Mouse (Mus musculus) gastrocnemius, postnatal 4 days (tissue): ENCODE measurements at regions not wholly inside any gene's neighbourhood (a gene's known extent, or its start where the extent isn't known, plus 50 kb on each side); places are given as distances from the start of the nearest gene placed in this dataset.
A peak's percentile ranks its signal among the peaks of the same experiment; 100 is the strongest.
"Not testable (repeated sequence)": the region's sequence is repeated elsewhere in the genome, so short reads cannot be mapped to it uniquely, and the experiment has no call there.

Source experiments
- DNase-seq, 2 experiments: peaks; one replicate each; pipeline ENCODE4 v3.0.0; 2021 to 2022; ENCODE audit warnings: low spot score in 2 of 2, mixed read lengths in 2 of 2

DNA sequence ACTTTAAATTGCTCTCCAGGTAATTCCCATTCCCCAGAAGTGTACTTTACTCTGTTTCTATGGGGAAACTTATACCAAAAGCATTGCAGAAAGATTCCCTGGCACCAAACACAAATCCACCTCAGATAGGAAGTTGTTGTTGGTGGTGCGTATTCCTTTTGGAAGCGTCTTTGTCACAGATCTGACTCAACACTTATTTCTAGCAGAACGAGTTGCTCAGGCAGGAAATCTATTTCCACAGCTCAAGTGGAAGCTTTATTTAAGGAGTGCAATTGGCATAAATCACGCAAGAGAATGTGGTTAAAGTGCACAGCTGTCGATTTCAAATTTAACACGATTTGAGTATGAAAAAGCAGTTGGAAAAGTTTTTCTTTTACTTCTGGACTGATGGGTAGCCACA lies 436.9 kb upstream of the Ghitm start:
- DNase-seq = no peak

DNA sequence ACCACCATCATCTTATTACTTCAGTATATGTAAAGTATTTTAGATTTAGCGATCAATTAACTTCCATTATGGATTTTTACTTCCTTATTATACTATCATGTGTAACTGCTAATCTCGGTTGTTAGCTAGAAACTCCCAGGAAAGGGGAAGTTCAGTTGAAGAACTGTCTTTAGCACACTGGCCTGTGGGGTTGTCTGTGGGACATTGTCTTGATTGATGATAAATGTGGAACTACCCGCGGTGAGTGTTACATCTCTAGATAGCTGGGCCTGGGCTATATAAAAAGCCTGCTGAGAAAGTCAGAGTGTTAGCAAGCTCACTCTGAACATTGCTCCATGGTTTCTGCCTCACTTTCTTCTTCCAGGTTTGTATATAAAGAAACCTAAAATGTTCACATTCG lies 423.2 kb upstream of the Ghitm start:
- no peak for DNase-seq

DNA sequence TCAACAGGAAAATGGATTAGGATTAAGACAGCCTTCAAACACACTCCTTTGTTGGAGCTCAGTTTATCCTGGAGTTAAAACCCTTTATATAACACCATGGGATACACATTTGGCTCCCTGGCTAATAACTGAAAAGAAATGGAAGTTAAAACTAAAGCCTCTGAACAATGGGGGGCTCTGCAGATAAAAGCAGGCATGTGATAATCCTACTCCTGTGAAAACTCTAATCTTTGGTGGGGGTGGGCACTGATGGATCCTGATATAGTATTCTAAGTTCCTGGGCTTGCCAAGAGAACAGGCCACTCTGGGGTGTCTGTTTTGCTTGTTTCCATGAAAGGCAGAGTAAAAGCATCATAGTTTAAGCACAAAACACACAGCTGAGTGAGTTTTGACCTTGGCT lies 388.5 kb upstream of the Ghitm start:
- DNase-seq = no peak

DNA sequence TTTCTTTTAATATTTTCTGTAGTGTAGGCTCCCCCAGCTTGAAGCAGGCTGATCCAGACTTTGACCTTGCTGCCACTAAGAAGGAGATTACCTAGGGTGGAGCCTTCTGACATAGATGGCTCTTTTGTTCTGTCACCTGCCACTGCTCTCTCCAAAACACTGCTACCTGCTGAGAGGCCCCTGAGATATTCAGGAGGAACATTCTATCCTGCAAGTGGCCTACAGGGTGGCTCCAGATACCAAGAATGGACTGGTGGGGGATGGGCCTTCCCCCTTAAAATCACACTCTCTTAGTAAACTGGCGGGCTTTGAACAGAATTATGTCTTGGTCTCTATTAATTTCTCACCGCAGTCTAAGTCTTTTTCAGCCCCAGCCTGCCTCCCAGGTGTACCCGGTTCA lies 385.6 kb upstream of the Ghitm start:
- DNase-seq = not testable (repeated sequence)

DNA sequence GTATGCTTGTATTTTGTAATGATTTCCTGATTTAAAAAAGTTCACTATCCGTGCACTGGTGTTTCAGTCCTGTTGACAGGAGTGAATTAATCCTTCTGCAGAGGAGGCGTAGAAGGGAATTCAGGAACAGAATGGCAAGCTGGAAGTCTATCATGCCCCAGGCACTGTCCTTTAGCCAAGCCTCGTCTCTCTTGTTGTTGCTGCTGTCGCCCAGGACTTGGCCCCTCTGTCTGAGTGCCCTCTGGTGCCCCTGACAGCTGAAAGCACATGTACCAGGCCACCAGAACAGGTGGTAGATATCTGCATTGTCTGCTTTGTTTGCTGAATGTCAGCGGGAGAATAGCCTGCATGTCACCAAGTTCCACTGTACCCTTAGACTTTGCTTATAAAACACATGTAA lies 370.2 kb upstream of the Ghitm start:
- no peak for DNase-seq

DNA sequence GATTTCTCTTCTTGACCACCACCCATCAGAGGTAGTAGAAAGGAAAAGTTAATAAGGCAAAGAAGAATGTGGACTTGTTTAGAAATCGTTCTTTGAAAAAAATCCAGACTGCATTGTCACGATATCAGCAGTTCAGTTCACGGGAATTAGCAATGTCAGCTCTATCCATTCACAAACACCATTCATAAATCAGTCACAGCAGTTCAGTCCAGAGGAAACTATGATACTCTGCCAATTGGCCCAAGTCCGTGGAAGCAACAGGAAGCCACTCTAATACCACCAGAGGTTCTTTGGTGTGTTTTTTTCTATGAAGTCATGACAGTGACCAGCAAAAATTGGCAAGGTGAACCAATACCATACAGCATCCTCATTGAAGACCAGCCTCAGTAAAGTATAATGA lies 355.6 kb upstream of the Ghitm start:
- no peak for DNase-seq

DNA sequence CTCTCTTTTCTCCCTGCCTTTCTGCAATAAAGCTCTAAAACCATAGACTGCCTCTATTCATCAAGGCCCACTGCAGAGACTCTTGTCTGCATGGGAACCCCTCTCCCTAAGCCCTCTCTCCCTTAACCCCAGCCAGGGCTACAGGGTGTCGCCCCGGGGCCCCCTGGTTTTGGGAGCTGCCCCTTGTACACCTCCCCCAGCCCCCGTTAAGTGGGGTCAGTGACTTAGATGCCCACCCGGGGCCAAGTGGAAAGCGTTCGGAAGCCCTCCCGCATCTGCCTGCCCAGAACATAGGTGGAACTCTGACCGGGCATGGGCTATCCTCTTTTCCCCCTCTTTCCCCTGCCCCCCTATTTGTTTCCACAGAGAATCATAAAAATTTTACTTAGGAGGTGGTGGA lies 350.2 kb upstream of the Ghitm start:
- DNase-seq = no peak

DNA sequence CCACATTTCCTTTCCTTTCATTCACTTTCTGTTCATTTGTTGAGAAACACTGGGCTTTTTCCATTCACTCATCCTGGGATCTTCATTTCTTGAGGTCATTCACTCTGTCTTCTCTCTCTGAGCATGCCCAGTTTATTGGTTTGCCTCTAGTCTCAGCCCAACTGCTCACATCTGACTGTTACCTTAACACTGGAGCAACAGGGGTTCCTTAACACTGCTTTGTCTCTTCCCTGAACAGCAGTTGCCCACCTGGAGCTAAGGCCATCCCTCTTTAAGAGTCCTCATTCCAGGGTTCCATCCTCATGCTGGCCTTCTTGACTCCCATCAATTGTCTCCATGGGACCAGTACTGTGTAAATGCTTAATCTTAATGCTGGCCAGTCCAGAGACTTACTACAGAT lies 342.5 kb upstream of the Ghitm start:
- no peak for DNase-seq

DNA sequence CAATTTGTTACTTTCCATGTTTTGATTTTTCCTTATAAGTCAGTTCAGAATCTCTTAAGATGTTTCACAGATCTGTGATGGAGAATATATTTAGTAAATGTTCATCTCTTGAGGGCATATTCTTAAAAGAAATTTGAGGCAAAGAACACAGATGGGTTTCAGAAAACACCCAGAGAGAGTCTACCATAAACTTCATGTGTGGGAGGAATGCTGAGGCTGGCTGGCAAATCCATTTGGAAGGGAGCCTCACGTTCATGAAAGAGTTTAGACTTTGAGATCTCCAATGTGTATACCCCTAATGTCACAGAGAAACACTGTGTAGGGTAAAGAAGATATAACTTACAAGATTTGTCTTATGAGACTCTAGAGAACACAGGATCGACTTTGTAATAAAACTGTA lies 333.6 kb upstream of the Ghitm start:
- DNase-seq = no peak

DNA sequence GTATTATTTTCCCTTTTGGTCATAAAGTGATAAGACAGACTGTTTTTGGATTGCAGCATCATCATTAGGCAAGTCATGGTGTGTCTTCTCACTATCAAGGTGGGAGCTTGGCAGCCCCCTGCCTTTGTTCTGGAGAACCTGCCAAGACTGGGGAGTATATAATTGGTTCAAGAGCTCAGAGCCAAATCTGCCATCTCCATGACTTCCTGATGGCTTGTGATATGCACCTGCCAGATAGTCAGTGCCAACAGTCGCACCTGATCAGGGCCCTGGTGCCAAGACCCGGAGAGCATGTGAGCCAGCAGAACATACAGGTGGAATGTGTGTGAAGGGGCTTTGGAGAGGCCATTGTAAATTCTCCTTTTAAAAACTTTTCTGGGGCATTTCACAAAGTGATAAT lies 305.8 kb upstream of the Ghitm start:
- DNase-seq = no peak

DNA sequence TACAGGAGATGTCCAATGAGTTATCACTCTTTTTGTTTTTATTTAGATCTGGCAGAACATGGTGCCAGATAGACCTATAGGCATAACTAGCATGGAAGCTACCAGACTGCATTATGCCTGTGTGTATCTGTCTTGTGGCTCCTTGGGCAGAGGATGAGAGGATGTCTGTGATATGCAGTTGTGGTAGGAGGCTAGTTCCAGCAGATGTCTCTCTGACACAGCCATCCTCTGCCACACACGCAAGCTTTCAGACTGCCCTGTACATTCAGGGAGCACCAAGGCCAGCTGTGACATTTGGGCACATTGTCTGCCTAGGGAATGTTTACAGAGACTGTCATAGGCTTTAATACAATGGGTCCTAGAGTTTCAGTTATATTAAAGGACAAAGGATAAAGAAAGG lies 295.6 kb upstream of the Ghitm start:
- DNase-seq = no peak

DNA sequence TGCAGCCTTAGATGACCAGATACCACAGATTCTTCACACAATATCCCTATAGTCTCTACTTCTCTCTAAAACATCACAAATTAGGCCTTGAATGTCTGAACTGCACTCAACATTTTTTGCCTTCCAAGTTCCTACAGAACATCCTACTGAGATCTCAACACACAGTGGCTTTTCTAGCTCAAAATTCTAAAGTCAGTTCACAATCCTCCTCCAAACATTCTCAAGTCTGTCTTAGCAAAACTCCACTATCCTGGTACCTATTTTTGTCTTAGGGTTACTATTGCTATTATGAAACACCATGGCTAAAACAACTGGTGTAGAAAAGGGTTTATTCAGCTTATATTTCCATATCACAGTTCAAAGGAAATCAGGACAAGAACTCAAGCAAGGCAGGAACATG lies 290.4 kb upstream of the Ghitm start:
- no peak for DNase-seq

DNA sequence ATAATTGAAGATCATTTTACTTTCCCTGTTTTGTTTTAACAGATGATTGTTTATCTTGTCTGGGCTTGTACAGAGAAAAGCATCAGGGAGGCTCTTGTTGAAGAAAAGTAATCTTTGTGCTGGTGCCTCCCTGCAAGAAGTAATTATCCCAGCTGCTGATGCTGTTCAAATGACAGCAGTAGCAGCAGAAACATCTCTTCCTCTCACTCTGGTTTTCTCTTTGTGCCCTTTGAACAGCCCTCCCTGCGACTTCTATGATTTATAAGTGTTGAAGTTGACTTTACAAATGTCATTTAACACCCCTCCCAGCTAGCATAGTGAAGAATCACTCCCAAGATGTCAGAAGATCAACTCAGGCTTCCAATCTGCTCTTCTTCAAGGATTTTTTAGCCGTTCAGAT lies 286.5 kb upstream of the Ghitm start:
- DNase-seq = no peak

DNA sequence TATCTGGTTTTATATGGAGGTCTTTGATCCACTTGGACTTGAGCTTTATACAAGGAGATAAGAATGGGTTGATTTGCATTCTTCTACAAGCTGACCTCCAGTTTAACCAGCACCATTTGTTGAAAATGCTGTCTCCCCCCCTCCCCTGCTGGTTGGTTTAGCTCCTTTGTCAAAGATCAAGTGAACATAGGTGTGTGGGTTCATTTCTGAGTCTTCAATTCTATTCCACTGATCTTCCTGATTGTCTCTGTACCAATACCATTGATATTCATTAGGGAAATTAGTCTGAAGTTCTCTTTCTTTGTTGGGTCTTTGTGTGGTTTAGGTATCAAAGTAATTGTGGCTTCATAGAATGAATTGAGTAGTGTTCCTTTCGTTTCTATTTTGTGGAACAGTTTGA lies 277.5 kb upstream of the Ghitm start:
- DNase-seq = not testable (repeated sequence)

DNA sequence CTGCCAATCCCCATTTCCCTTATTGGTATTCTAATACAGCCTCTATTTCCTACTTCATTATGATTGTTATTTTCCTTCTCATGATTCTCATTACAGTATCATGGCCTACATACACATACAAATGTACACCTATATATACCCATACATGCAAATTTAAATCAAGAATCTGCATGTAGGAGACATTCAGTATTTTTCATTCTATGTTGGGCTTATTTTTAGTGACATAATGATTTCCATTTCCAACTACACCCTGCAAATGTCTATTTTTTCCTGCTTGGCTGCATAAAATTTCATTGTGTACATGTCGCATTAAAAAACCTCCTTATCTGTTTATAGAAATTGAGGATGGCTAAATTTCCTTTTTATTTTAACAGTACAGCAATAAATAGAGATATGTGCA lies 236.9 kb upstream of the Ghitm start:
- DNase-seq = no peak

DNA sequence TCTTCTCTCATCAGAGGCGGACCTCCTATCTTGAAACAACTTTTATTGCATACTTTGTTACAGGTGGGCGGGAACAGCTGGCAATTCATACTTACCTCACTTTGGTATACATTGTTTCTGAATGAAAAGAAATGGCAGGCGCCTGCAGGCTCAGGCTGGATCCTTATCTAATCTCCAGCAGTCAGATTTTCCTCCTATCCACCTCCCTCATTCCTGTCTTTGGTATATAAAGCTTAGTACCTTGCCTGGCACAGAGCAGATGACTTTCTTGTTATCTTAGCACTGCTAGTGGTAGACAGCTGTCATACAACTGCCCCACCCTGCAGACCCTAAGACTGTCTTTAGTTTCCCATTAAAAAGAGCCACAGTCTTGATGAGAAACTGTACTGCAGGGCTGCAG lies 226.8 kb upstream of the Ghitm start:
- DNase-seq = no peak

DNA sequence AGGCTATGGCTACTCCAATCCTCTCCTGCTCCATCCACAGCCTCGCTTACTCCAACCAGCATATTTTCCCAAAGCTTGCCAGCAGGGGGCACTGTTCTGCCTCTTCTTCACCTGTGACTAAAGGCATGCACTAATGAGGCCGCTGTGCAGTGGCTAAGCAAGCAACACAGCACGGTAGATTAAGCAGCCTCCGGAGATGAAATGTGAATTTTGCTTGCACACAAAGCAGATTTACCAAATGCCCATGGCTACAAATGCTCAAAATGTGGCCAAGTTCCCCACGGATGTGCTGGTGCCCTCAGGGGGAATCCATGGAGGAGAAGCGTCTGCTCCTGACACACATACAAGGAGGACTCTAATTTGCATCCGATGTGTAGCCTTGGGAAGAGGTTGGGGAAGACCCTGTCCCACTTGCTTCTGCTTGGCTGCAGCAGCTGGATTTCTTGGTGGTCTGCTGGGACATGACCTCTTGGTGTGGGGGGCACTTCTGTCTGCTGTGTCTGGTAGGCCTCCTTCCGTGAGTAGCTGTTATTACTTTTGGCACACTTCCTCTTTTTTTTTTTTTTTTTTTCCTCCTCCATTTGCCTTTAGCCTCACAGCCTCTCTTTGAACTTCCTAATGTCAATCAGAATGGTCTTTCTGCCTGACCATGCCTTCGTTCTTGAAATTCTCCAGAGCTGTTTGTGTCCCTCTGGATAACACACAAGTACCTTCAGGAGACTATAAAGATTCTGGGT lies 221.1 kb upstream of the Ghitm start:
- DNase-seq = peak in 1 of 2 experiments; percentile 11

DNA sequence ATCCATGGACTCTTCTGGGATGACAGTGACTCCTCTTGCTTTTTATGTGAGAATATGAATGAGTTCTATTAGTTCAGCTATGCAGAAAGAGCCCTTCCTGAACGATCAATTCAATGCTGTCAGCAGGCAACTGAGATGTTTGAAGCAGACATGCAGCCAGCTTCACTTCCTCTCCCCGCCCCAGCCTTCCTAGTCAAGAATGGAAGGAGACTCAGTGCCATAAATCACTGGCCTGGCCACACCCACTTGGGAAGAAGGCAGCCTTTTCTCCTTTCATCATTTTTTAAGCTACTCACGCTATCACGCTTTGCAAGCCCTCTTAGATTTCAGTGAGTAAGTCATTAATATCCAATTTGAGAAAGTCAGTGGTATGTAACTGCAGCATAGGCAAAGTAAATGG lies 188.3 kb upstream of the Ghitm start:
- no peak for DNase-seq

DNA sequence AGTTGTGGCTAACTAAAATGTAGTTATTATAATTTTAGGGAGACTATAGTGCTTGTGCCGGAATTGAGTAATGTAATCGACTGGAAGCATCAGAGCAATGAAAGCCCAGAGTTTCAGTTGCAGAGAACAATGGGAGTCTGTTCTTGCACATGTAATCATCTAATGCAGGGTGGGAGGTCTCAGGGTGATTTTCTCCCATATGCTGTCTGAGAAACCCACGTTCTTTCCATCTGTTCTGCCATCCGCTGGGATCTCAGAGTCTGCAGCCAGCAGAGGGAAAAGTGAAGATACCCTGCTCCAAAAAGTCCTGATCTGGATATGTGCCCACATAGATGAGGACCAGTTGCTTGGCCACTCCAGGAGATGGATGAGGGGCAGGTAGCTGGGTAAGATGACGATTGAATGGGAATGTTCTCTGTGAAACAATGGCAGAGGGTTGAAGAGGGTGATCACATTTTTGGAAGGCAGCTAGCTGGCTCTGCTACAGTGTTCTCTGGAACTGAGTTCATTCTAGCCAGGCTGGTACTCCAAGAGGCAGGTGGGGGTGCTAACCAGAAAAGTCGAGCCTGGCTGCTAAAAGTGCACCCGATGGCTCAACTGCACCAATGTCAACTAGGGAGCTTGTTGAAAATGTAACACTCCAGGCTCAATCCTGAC lies 180.3 kb upstream of the Ghitm start:
- no peak for DNase-seq

DNA sequence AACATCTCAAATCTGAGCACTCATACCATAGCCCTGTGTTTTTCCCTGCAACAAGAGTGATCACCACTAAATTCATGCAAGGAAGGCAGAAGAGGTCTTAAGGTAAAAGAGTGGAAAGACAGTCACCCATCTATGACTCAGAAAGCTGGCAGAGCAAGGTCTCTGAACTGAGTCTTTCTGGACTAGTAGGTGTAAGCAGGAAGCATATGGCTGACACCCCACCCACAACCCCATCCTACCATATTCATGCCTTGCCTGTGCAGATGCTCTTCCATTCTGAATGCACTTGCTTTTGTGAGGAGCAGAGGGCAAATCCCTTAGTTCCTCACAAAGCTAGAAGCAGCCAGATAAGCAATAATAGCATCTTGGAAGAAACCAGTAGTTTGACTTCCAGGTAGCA lies 178.8 kb upstream of the Ghitm start:
- no peak for DNase-seq

DNA sequence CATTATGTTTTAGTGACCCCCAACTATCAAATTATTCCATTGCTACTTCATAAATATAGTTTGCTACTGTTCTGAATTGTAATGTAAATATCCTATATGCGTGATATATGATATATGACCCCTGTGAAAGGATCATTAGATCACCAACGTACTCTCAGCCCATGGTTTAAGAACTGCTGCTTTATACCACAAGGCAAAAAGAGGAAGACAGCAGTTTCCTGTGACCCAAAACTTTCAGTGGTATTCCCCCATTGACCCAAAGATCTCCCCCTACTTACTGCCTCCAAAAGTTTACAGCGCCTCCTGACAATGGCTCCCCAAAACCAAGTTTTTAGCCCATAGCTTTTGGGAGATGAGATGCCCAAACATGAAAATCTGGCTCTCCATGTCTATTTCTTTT lies 177.8 kb upstream of the Ghitm start:
- no peak for DNase-seq

DNA sequence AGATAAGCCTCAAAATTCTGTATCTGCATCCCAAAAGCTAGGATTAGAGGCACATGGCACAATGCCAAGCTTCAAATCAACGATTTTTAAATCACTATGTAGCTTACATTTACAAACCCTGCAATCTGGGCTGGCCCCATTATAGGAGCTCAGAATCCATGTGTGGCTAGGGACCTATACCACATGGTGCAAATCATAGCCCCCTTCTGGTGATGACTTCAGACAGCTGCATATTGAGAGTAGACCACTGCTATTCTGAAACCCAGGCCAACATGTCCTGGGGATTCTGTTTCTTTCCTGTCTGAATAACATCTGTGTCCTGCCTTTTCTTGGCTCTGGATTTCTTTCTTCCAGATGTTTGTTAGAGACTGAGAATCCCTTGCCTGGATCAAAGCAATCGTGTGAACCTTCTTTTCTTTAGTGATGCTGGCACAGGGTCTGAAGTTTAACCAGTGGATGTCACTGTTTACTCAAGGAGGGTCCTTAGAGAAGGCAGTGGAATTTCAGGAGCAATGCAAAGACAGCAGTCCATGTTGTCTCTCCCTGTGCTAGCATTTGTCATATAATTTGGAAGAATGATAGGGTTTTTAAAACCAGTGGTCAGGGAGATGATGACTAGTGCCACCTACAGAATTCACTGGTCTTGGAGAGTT lies 171.7 kb upstream of the Ghitm start:
- peak in 1 of 2 experiments; percentile 8 for DNase-seq

DNA sequence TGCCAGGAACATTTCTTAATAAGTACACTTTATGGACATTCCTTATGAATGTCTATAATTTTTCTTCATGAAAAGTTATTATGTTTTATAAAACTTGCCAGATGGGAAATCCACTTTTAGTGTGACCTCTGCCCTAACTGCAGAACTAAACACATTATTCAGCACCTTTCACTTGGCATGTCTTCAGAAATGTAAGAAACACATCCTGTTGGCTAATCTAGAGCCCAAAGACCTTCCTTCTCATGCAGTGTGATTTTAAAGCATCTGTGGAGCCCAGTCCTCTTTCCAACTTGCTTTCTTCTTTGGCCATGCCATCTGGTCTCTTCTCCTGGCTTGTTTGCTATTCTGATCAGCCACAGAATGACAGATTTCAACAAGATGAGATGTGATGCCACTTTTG lies 163.6 kb upstream of the Ghitm start:
- no peak for DNase-seq
